Mouse (Mus musculus) neural tube, embryonic 14.5 days (tissue): ENCODE measurements around the gene Zfp334. TPM values are rescaled to one million over a fixed set of nuclear protein-coding genes. Genes with fewer than 3 reads are reported as not detected.

Source experiments
- ATAC-seq: fragments of 200-750 bp; cut with Nextera tagmentation; 2 replicates; pipeline ENCODE4 v1.8.0; 2017; ENCODE audit warnings: low read depth, mild to moderate bottlenecking, moderate TSS enrichment, moderate library complexity
- H3K27ac ChIP-seq: fragments of 300-500 bp; sonication (generic); 2 replicates; pipeline ENCODE4 v1.5.1; 2014; ENCODE audit warnings: low read depth, mild to moderate bottlenecking, control low read depth, low read length, moderate library complexity, mixed read lengths
- H3K27me3 ChIP-seq: fragments of 300-500 bp; sonication (generic); 2 replicates; pipeline ENCODE4 v1.6.1; 2014; ENCODE audit warnings: low read length; ENCODE audit not compliant: control insufficient read depth, insufficient read depth
- H3K36me3 ChIP-seq: fragments of 300-500 bp; sonication (generic); 2 replicates; pipeline ENCODE4 v1.6.1; 2014; ENCODE audit warnings: low read length, mixed read lengths; ENCODE audit not compliant: control insufficient read depth, insufficient read depth
- H3K4me1 ChIP-seq: fragments of 300-500 bp; sonication (generic); 2 replicates; pipeline ENCODE4 v1.6.1; 2014; ENCODE audit warnings: low read length; ENCODE audit not compliant: control insufficient read depth, insufficient read depth
- H3K4me2 ChIP-seq: fragments of 300-500 bp; sonication (generic); 2 replicates; pipeline ENCODE4 v1.6.1; 2014; ENCODE audit warnings: mild to moderate bottlenecking, low read depth, low read length, control low read depth
- H3K4me3 ChIP-seq: fragments of 300-500 bp; sonication (generic); 2 replicates; pipeline ENCODE4 v1.5.1; 2014; ENCODE audit warnings: low read depth, low read length, control low read depth, mixed read lengths
- H3K9ac ChIP-seq: fragments of 300-500 bp; sonication (generic); replicated peaks from 2 replicates; pipeline ENCODE4 v1.6.1; 2014; ENCODE audit warnings: low read depth, mild to moderate bottlenecking, control low read depth, low read length, mixed read lengths
- H3K9me3 ChIP-seq: fragments of 300-500 bp; sonication (generic); 2 replicates; pipeline ENCODE4 v1.6.1; 2016; ENCODE audit warnings: low read length; ENCODE audit not compliant: control insufficient read depth
- WGBS: fragments of 180-500 bp; shearing (Covaris S2); extraction: QIAGEN DNeasy Blood & Tissue Kit; methylation state at CpG from one replicate; pipeline ENCODE4 v1.1.7; 2014; 5-methylcytosine and 5-hydroxymethylcytosine counted together
- polyA plus RNA-seq: library from polyadenylated mRNA; unstranded; fragments of >200 nt; fragmentation: Nextera tagmentation; extraction: Ambion mirVana; gene quantifications from 2 replicates; pipeline ENCODE4 v1.2.1, GENCODE M21; 2014

Gene Zfp334
- polyA plus RNA-seq, 1 experiment from 2014 or later: 12.0 TPM

- H3K36me3 ChIP-seq: 0 out of 2 replicates have a peak, but pooled peaks cover 2% of the 10 kb centered on the region
- H3K27me3 ChIP-seq: no peaks in the 10 kb centered on the region
- H3K4me1 ChIP-seq: peaks cover 5% of the 10 kb centered on the region
- H3K9ac ChIP-seq: no peak overlapping the region
- no peak overlapping the region for H3K4me2 ChIP-seq
- ATAC-seq: no peak
- no peaks in the 10 kb centered on the region for H3K9me3 ChIP-seq
- H3K4me3 ChIP-seq: no peak overlapping the region
- H3K27ac ChIP-seq: no peak overlapping the region
- WGBS: 13% methylated on average over 8 of the region's 8 CpGs
Observed at GRCm38 (mm10) chr2:165391561-165391960, 3.5 kb upstream of the Zfp334 start.

- WGBS: 88% methylated on average over 6 of the region's 6 CpGs
- Histone ChIP-seq H3K4me2 (no peak overlapping the region), H3K4me1 (peaks cover 10% of the 10 kb centered on the region), H3K36me3 (peaks cover 13% of the 10 kb centered on the region), H3K4me3 (no peak overlapping the region), H3K27ac (no peak overlapping the region), H3K9me3 (no peaks in the 10 kb centered on the region), H3K27me3 (no peaks in the 10 kb centered on the region), H3K9ac (no peak overlapping the region)
- no peak for ATAC-seq
Observed at GRCm38 (mm10) chr2:165389299-165389952, 1.4 kb upstream of the Zfp334 start.

- Histone ChIP-seq H3K9me3 (no peaks in the 10 kb centered on the region), H3K27ac (peak overlapping the region; percentile 92), H3K4me1 (peaks cover 10% of the 10 kb centered on the region), H3K4me3 (peak overlapping the region; percentile 79), H3K9ac (peak overlapping the region; percentile 89), H3K27me3 (no peaks in the 10 kb centered on the region), H3K4me2 (peak overlapping the region; percentile 49), H3K36me3 (peaks cover 30% of the 10 kb centered on the region)
- WGBS: 6% methylated on average over 4 of the region's 4 CpGs
- ATAC-seq: no peak
Observed at GRCm38 (mm10) chr2:165387370-165387769, 689 bp downstream of the Zfp334 start.

- Histone ChIP-seq H3K9ac (no peak overlapping the region), H3K36me3 (peaks cover 69% of the 10 kb centered on the region), H3K27me3 (no peaks in the 10 kb centered on the region), H3K4me1 (peaks cover 9% of the 10 kb centered on the region), H3K4me3 (no peak overlapping the region), H3K9me3 (0 out of 2 replicates have a peak, but pooled peaks cover 5% of the 10 kb centered on the region), H3K27ac (no peak overlapping the region), H3K4me2 (no peak overlapping the region)
- WGBS: 97% methylated on average over 25 of the region's 25 CpGs
- ATAC-seq: no peak
Observed at GRCm38 (mm10) chr2:165380050-165380449, 8.0 kb downstream of the Zfp334 start.

GRCm38 (mm10) chr2:165376001-165376400, 12.1 kb downstream of the Zfp334 start:
- no peak overlapping the region for H3K9ac ChIP-seq
- WGBS: 81% methylated on average over 4 of the region's 4 CpGs
- H3K4me2 ChIP-seq: no peak overlapping the region
- no peak overlapping the region for H3K27ac ChIP-seq
- 0 out of 2 replicates have a peak, but pooled peaks cover 3% of the 10 kb centered on the region for H3K9me3 ChIP-seq
- H3K27me3 ChIP-seq: no peaks in the 10 kb centered on the region
- peaks cover 41% of the 10 kb centered on the region for H3K36me3 ChIP-seq
- no peak overlapping the region for H3K4me3 ChIP-seq
- ATAC-seq: no peak
- H3K4me1 ChIP-seq: peaks cover 9% of the 10 kb centered on the region

GRCm38 (mm10) chr2:165375478-165375877, 12.6 kb downstream of the Zfp334 start:
- no peak overlapping the region for H3K9ac ChIP-seq
- WGBS: 87% methylated on average over 5 of the region's 5 CpGs
- H3K27ac ChIP-seq: no peak overlapping the region
- ATAC-seq: no peak
- no peaks in the 10 kb centered on the region for H3K9me3 ChIP-seq
- peaks cover 9% of the 10 kb centered on the region for H3K4me1 ChIP-seq
- no peak overlapping the region for H3K4me2 ChIP-seq
- H3K4me3 ChIP-seq: no peak overlapping the region
- peaks cover 36% of the 10 kb centered on the region for H3K36me3 ChIP-seq
- H3K27me3 ChIP-seq: no peaks in the 10 kb centered on the region

- peaks cover 10% of the 10 kb centered on the region; the same call in 1 of the 2 replicates for H3K4me1 ChIP-seq
- 29% methylated on average over 3 of the region's 3 CpGs for WGBS
- no peak overlapping the region for H3K9ac ChIP-seq
- H3K27ac ChIP-seq: no peak overlapping the region
- no peak for ATAC-seq
- no peaks in the 10 kb centered on the region for H3K9me3 ChIP-seq
- H3K36me3 ChIP-seq: peaks cover 2% of the 10 kb centered on the region; the same call in 1 of the 2 replicates
- peak overlapping the region; percentile 26; the same call in 1 of the 2 replicates for H3K4me2 ChIP-seq
- no peaks in the 10 kb centered on the region for H3K27me3 ChIP-seq
- no peak overlapping the region for H3K4me3 ChIP-seq
Observed at GRCm38 (mm10) chr2:165371066-165371465, 17.0 kb downstream of the Zfp334 start.

- no peak overlapping the region for H3K4me3 ChIP-seq
- H3K27ac ChIP-seq: no peak overlapping the region
- H3K4me1 ChIP-seq: peaks cover 10% of the 10 kb centered on the region; the same call in 1 of the 2 replicates
- peaks cover 2% of the 10 kb centered on the region; the same call in 1 of the 2 replicates for H3K36me3 ChIP-seq
- H3K4me2 ChIP-seq: no peak overlapping the region
- no peak overlapping the region for H3K9ac ChIP-seq
- H3K9me3 ChIP-seq: no peaks in the 10 kb centered on the region
- H3K27me3 ChIP-seq: no peaks in the 10 kb centered on the region
- ATAC-seq: no peak
- WGBS: 85% methylated on average over 3 of the region's 3 CpGs
Observed at GRCm38 (mm10) chr2:165370348-165370747, 17.7 kb downstream of the Zfp334 start.

GRCm38 (mm10) chr2:165368496-165368895, 19.6 kb downstream of the Zfp334 start, which contains the start of gene Zfp663:
Zfp663 (minus strand) TSS chr2:165368729.
- Histone ChIP-seq H3K9ac (peak within 1 kb of the TSS; percentile 78), H3K9me3 (no peaks in the 10 kb centered on the region), H3K27me3 (no peaks in the 10 kb centered on the region), H3K4me1 (peaks cover 15% of the 10 kb centered on the region; the same call in 1 of the 2 replicates), H3K36me3 (no peaks in the 10 kb centered on the region), H3K4me2 (peak within 1 kb of the TSS; percentile 81), H3K27ac (peak within 1 kb of the TSS; percentile 76), H3K4me3 (peak within 1 kb of the TSS; percentile 43)
- 0% methylated on average over 27 of the region's 27 CpGs for WGBS
- peak; percentile 38; the same call in 1 of the 2 replicates for ATAC-seq
